Mouse (Mus musculus) ES-Bruce4 (cell line): ENCODE results near the gene Sgpl1.

ENCODE experiments used
- CTCF ChIP-seq: IDR thresholded peaks from one replicate; pipeline ENCODE4 v1.8.1; 2011; ENCODE audit warnings: low read depth, low read length
- EP300 ChIP-seq: IDR thresholded peaks from 2 replicates; pipeline ENCODE4 v1.6.1; 2011; ENCODE audit warnings: low read depth, low read length; ENCODE audit not compliant: insufficient read depth
- POLR2A ChIP-seq: IDR thresholded peaks from one replicate; pipeline ENCODE4 v1.8.1; 2011; ENCODE audit warnings: low read length; ENCODE audit not compliant: insufficient read depth

GRCm38 (mm10) chr10:61146807-61147156 is 721 bp downstream of the Sgpl1 start:
- no peak for TF ChIP-seq CTCF
- no peak for TF ChIP-seq POLR2A
- no peak for TF ChIP-seq EP300
